Comparison of ENCODE assay signal across 12 mouse cellular contexts in the genomic region with DNA sequence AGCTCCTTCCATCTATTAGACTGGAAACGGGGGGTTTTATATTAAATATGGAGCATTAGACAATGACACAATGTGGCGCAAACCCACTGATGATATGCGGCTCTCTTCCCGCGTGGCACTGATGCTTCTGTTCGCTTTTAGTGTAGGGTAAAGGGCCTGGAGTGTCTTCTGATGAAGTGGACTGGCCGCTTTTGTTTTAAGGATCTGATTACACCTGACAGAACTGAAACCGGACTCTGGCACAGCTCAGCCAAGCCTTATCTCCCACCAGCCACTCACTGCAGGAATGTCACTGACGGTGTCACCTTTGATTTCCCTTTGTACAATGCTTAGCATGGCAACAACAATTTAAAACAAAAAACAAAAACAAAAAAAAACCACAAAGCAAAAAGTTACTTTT.
DNase-seq lines count a peak whose midpoint lies in the region; ATAC-seq and TF ChIP-seq lines count a peak whose summit lies in the region.
"Had no signal": no experiment of that assay in that cellular context is flagged by ENCODE, and none has a peak within 500 bp of the region (broad histone marks: within the 10 kb centered on the region; RNA-seq: fewer than 3 reads in every experiment).

No protein-coding gene starts in this region.

- H3K4me1 ChIP-seq in heart, adult 2 months (ENCODE audit: control insufficient read depth, insufficient read depth, low read length): peaks cover 9% of the 10 kb centered on the region
- H3K4me1 ChIP-seq in brown adipose tissue, adult 24 weeks (ENCODE audit: control insufficient read depth, insufficient read depth, insufficient read length, low read length): peaks cover 19% of the 10 kb centered on the region
- H3K4me1 ChIP-seq in heart, embryonic 16.5 days (ENCODE audit: control insufficient read depth, insufficient read depth, low read length): peaks cover 23% of the 10 kb centered on the region
- H3K4me1 ChIP-seq in liver, postnatal 0 days (ENCODE audit: insufficient read depth): no peaks in the 10 kb centered on the region
- H3K4me1 ChIP-seq in neural tube, embryonic 15.5 days: peaks cover 13% of the 10 kb centered on the region

- DNase-seq in heart, adult 2 months: peak in 1 of 2 experiments; percentile 52
- no peak for DNase-seq in heart, adult 8-10 months (ENCODE audit: low spot score)
- no peak for DNase-seq in liver, postnatal 0 days
- no peak for DNase-seq in neural tube, embryonic 10.5 days (ENCODE audit: extremely low spot score, low spot score)
- no peak for DNase-seq in adrenal gland, adult 8-10 months
- DNase-seq: cerebellum, adult 11 months; spleen, adult 18-20 months; thymus, postnatal 36 days had no signal

- WGBS in heart, adult 2 months: 16% methylated on average over 9 of the region's 9 CpGs
- WGBS in heart, embryonic 16.5 days: 14% methylated on average over 9 of the region's 9 CpGs
- 38% methylated on average over 9 of the region's 9 CpGs for WGBS in liver, postnatal 0 days (ENCODE audit: insufficient replicate concordance)
- 72% methylated on average over 9 of the region's 9 CpGs for WGBS in neural tube, embryonic 15.5 days

- H3K4me2 ChIP-seq in heart, embryonic 16.5 days (ENCODE audit: low read depth, low read length): peak overlapping the region; percentile 66
- H3K4me2 ChIP-seq in liver, postnatal 0 days (ENCODE audit: low read depth, low read length): peak overlapping the region; percentile 38
- H3K4me2 ChIP-seq in neural tube, embryonic 15.5 days: no peak overlapping the region

- peak; percentile 60 for ATAC-seq in heart, embryonic 16.5 days (replicated peaks; ENCODE audit: extremely low read depth, insufficient read depth, low FRiP score)
- no peak for ATAC-seq in liver, postnatal 0 days
- no peak for ATAC-seq in neural tube, embryonic 15.5 days (ENCODE audit: low FRiP score)

- peak overlapping the region; percentile 88 for H3K27ac ChIP-seq in heart, adult 2 months
- H3K27ac ChIP-seq in brown adipose tissue, adult 24 weeks (replicated peaks; ENCODE audit: low read depth, low read length): peak overlapping the region; percentile 86
- peak overlapping the region; percentile 76 for H3K27ac ChIP-seq in heart, embryonic 16.5 days (ENCODE audit: low read length)
- peak overlapping the region; percentile 66 for H3K27ac ChIP-seq in liver, postnatal 0 days (ENCODE audit: low read depth)
- H3K27ac ChIP-seq in neural tube, embryonic 15.5 days (replicated peaks): no peak overlapping the region

- H3K9ac ChIP-seq in heart, adult 2 months (ENCODE audit: low read depth, low read length): peak overlapping the region; percentile 60; the same call in 1 of the 2 replicates
- H3K9ac ChIP-seq in heart, embryonic 16.5 days (ENCODE audit: low read length): peak overlapping the region; percentile 55
- H3K9ac ChIP-seq in liver, postnatal 0 days (replicated peaks): no peak overlapping the region
- H3K9ac ChIP-seq in neural tube, embryonic 15.5 days (replicated peaks): no peak overlapping the region

- intact Hi-C loops in heart, adult 2 months (cut with DNase I): loop anchor here (2.0 kb wide), 1 partner anchor 23 kb away; no protein-coding TSS in a partner anchor

- no peaks in the 10 kb centered on the region for H3K27me3 ChIP-seq in heart, adult 2 months (ENCODE audit: control insufficient read depth, insufficient read depth, low read length)
- no peaks in the 10 kb centered on the region for H3K27me3 ChIP-seq in heart, embryonic 16.5 days (ENCODE audit: control insufficient read depth, insufficient read depth, low read length)
- H3K27me3 ChIP-seq in liver, postnatal 0 days (ENCODE audit: insufficient read depth, low read length): no peaks in the 10 kb centered on the region
- H3K27me3 ChIP-seq in neural tube, embryonic 15.5 days (replicated peaks): no peaks in the 10 kb centered on the region
- H3K27me3 ChIP-seq: Patski had no signal

- peaks cover 6% of the 10 kb centered on the region for H3K36me3 ChIP-seq in heart, adult 2 months (ENCODE audit: control insufficient read depth, insufficient read depth, low read length)
- H3K36me3 ChIP-seq in heart, embryonic 16.5 days (ENCODE audit: control insufficient read depth, insufficient read depth): no peaks in the 10 kb centered on the region
- H3K36me3 ChIP-seq in liver, postnatal 0 days (replicated peaks; ENCODE audit: insufficient read depth, low read length): no peaks in the 10 kb centered on the region
- no peaks in the 10 kb centered on the region for H3K36me3 ChIP-seq in neural tube, embryonic 15.5 days

- peak overlapping the region; percentile 45 for H3K4me3 ChIP-seq in heart, adult 2 months
- H3K4me3 ChIP-seq in brown adipose tissue, adult 24 weeks (ENCODE audit: insufficient read depth, low read depth, low read length): peak overlapping the region; percentile 29
- H3K4me3 ChIP-seq in heart, embryonic 16.5 days (ENCODE audit: low read length): peak overlapping the region; percentile 40
- no peak overlapping the region for H3K4me3 ChIP-seq in liver, postnatal 0 days (ENCODE audit: low read depth, low read length)
- no peak overlapping the region for H3K4me3 ChIP-seq in neural tube, embryonic 15.5 days (replicated peaks)

- TF ChIP-seq POLR2A in heart, adult 2 months (IDR thresholded peaks at IDR 0.05; ENCODE audit: insufficient read depth, low read depth, low read length): peak; percentile 63

- H3K79me2 ChIP-seq in heart, adult 2 months (replicated peaks; ENCODE audit: control insufficient read depth, insufficient read depth, low read length): no peaks in the 10 kb centered on the region

- H3K9me3 ChIP-seq in heart, embryonic 16.5 days (replicated peaks; ENCODE audit: control insufficient read depth, low read length): no peaks in the 10 kb centered on the region
- no peaks in the 10 kb centered on the region for H3K9me3 ChIP-seq in liver, postnatal 0 days (ENCODE audit: low read length)
- H3K9me3 ChIP-seq in neural tube, embryonic 15.5 days (replicated peaks): no peaks in the 10 kb centered on the region

- peak; percentile 94 for TF ChIP-seq EP300 in heart, adult 2 months (IDR thresholded peaks at IDR 0.05; ENCODE audit: insufficient read depth, low read depth, low read length)
- no peak for TF ChIP-seq EP300 in liver, postnatal 0 days (IDR thresholded peaks at IDR 0.05; ENCODE audit: low read depth)

- no peak for TF ChIP-seq CTCF in heart, adult 2 months (IDR thresholded peaks at IDR 0.05)
- TF ChIP-seq CTCF in liver, postnatal 0 days (IDR thresholded peaks at IDR 0.05; ENCODE audit: low read depth): no peak

Comparison
In these comparisons a context has a peak if more than half of its experiments do, and no peak if none do; other contexts are left out.
1. H3K4me3 ChIP-seq: peak in heart, adult 2 months (single experiment), brown adipose tissue, adult 24 weeks (single experiment) and heart, embryonic 16.5 days (single experiment); none in liver, postnatal 0 days (single experiment) and neural tube, embryonic 15.5 days (single experiment).
2. H3K9ac ChIP-seq: peak in heart, adult 2 months (single experiment) and heart, embryonic 16.5 days (single experiment); none in liver, postnatal 0 days (single experiment) and neural tube, embryonic 15.5 days (single experiment).